Mouse (Mus musculus) embryo, embryonic 10.5 days (tissue): Measurements from ENCODE around the gene Blm.
A peak's percentile ranks its signal among the peaks of the same experiment; 100 is the strongest.

Experiments
- DNase-seq: peaks from one replicate; pipeline ENCODE4 v3.0.0-alpha.2; 2015; ENCODE audit warnings: low spot score

Blm gene

GRCm38 (mm10) chr7:80460199-80460598 lies 74.7 kb downstream of the Blm start:
- DNase-seq = no peak

- DNase-seq = no peak
Observed at GRCm38 (mm10) chr7:80457831-80458343, 77.0 kb downstream of the Blm start.

- DNase-seq = no peak
Observed at GRCm38 (mm10) chr7:80457241-80457640, 77.7 kb downstream of the Blm start.

- DNase-seq = no peak
Observed at GRCm38 (mm10) chr7:80456327-80456726, 78.6 kb downstream of the Blm start.

- DNase-seq = no peak
Observed at GRCm38 (mm10) chr7:80455505-80456160, 79.3 kb downstream of the Blm start.

GRCm38 (mm10) chr7:80454786-80455185 lies 80.1 kb downstream of the Blm start:
- no peak for DNase-seq

GRCm38 (mm10) chr7:80453997-80454396 lies 80.9 kb downstream of the Blm start:
- DNase-seq = no peak

- no peak for DNase-seq
Observed at GRCm38 (mm10) chr7:80453121-80453520, 81.8 kb downstream of the Blm start.

- no peak for DNase-seq
Observed at GRCm38 (mm10) chr7:80452241-80452640, 82.7 kb downstream of the Blm start.

- no peak for DNase-seq
Observed at GRCm38 (mm10) chr7:80451550-80452232, 83.2 kb downstream of the Blm start.

- DNase-seq = no peak
Observed at GRCm38 (mm10) chr7:80450354-80450753, 84.6 kb downstream of the Blm start.

GRCm38 (mm10) chr7:80449620-80450091 lies 85.3 kb downstream of the Blm start:
- no peak for DNase-seq

GRCm38 (mm10) chr7:80447336-80447735 lies 87.6 kb downstream of the Blm start:
- no peak for DNase-seq

- DNase-seq = no peak
Observed at GRCm38 (mm10) chr7:80446221-80446878, 88.6 kb downstream of the Blm start.

GRCm38 (mm10) chr7:80445492-80445891 lies 89.4 kb downstream of the Blm start:
- peak; percentile 68 for DNase-seq

- DNase-seq = no peak
Observed at GRCm38 (mm10) chr7:80444401-80445249, 90.3 kb downstream of the Blm start.

GRCm38 (mm10) chr7:80443124-80443523 lies 91.8 kb downstream of the Blm start:
- no peak for DNase-seq

GRCm38 (mm10) chr7:80441986-80442904 lies 92.7 kb downstream of the Blm start:
- no peak for DNase-seq

- no peak for DNase-seq
Observed at GRCm38 (mm10) chr7:80440685-80441084, 94.2 kb downstream of the Blm start.

GRCm38 (mm10) chr7:80439789-80440488 lies 95.0 kb downstream of the Blm start:
- no peak for DNase-seq
